Mouse (Mus musculus) urinary bladder, postnatal 14 days (tissue): ENCODE results near the gene Lsamp.

ENCODE experiments used
- DNase-seq: peaks from one replicate; pipeline ENCODE4 v3.0.0; 2021; ENCODE audit warnings: low spot score

Gene Lsamp

GRCm38 (mm10) chr16:39984205-39984634 is at the start of gene Lsamp:
Gene Lsamp (plus strand): TSS chr16:39984361.
- DNase-seq: peak; percentile 48

DNA sequence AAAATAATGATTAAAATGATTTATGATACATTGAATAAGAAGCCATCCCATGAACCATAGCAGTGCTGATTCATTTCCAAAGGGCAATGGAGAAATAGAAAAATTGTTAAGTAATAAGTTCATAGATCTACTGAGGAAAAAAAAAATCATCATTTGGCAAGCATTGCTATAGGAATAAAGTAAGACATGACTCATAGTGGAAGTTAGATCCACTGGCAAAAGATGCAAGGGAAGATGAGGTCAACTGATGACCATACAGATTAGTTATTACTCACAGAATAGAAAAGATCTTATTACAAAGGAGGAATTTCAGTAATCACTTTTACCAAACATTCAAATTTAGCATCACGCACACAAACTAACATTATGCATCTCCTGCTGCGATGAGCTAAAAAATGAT is 26.5 kb upstream of the Lsamp start:
- DNase-seq: no peak

- DNase-seq: no peak
These were observed 11.4 kb upstream of the Lsamp start for GRCm38 (mm10) chr16:39972712-39973111.

DNA sequence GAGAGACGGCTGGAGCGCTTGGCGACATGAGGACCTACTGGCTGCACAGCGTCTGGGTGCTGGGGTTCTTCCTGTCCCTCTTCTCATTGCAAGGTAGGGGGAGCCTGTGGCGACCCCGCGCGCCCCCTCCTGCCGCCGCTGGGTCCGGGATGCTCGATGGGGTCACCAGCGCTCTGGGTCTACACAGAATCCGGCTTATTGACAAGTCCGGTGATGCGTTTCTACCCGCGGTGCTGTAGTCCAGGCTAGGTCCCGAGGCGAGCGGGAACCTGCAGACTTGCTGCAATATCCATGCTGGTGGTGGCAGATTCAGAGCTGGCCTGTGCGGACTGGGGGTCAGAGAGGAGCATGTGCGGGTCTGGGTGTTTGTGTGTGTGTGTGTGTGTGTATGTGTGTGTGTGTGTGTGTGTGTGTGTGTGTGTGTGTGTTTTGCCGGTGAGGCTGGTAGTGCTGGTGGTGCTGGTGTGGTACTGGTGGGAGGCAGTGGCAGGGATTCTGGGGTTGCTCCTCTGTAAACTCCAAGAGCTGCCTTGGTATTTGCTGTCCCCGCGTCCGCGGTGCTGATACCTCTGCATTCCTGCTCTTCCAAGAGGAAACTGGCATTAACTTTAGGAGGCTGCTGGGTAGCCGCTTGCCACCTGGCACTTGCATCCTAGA is 602 bp downstream of the Lsamp start:
- DNase-seq: no peak

DNA sequence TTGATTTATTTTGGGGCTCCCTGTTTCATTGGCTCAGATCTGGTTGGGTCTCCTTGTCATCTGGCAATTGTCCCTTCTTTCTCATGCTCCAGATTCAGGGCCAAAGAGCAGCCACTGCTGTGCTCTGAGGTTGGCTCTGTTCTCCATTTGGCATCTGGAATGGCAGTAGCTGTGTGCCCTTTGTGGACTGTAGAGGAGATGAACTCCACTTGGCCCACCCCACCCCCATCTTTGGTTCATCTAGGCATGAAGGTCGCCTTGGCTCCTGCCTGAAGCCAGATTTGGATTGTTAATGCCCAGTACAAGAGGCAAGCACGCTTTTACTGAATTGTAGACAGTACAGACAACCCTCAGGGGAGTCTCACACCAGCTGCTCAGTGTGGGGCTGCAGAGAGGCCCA is 4.3 kb downstream of the Lsamp start:
- DNase-seq: no peak

DNA sequence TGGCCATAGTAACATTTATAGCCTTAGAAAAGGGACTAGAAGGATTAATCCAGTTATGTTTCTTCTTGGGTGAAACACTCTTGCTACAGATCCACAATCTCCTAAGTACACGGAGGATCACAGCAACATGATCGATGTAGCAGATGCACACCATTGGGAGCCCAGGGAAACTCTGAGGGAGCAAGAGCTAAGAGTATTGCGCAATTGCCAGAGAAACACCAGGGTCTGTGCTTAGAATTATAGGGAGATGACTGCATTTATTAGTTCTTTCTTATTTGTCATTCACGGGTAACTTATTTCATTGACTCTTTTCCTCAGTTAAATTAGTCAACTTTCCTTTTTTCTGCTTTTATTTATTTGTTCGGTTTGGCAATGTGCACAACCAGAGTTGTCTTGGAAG is 10.7 kb downstream of the Lsamp start:
- DNase-seq: no peak

DNA sequence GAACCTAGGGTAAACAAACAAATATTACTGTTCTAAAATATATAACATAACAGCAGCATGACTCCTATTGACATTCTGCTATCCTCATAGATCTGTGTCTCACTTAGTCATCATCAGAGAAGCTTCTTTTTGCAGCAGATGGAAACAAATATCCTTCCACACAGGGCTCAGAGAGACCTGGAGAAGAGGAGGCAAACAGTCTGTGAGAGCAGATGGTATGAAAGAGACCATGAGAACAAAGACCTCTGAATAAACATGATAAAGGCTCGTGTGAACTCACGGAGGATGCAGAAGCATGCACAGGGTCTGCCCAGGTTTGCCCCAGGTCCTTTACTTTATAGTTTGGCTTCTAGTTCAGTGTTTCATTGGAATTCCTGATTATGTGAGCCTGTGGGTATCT is 24.6 kb downstream of the Lsamp start:
- DNase-seq: no peak

DNA sequence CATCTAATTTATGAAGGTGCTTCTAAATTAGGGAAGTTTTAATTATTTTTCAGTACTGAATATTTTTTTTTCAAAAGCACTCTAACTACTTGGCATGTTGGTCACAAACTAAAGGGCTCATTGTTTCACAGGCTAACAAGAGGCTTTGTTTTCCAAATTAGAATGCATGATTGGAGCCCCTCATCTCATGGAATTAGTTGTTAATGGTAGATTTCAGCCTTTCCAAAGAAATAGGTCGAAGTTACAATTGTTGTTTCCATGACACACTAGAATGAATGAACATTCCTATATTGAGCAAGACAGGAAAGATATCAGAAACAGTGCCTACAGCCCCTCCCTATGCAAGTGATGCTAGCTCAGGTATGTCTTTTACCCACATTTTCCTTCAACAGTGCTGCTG is 26.9 kb downstream of the Lsamp start:
- no peak for DNase-seq

DNA sequence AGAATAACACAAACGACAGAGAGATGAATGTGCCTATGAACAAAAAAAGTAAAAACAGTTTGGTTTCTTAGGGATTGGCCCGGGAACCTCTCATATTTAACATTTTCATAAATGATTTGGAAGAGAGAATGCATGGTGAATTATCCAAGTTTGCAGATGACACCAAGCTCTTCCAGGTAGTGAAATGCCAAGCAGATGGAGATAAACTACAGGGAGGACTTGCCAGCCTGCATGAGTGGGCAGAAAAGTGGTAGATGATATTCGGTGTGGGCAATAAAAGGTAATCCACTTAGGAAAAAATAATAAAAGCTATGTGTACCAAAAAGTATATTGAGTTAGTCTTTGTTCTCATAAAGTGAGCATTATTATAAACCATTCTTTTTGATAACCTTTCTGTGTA is 38.5 kb downstream of the Lsamp start:
- DNase-seq: no peak

- DNase-seq: no peak
These were observed 52.6 kb downstream of the Lsamp start for GRCm38 (mm10) chr16:40036719-40037118.

GRCm38 (mm10) chr16:40059546-40059945 is 75.4 kb downstream of the Lsamp start:
- DNase-seq: no peak

DNA sequence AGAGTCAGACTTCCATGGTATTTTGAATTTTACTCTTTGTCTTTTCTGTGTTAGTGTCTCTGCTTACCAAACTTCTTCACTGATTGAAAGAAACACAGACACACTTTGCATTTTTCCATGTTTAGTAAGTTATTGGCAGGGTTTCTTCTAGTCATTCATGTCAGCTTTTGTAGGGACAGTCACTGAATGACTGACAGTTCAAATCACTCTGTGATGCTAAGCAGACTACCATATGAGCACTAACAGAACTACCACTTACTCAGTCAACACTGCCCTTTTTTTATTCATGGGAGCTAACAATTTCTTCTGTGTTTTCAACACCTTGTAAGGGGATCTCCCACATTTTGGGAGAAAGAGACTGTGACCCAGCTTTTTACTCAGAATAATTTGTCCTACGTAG is 75.8 kb downstream of the Lsamp start:
- no peak for DNase-seq

GRCm38 (mm10) chr16:40060491-40060890 is 76.3 kb downstream of the Lsamp start:
- no peak for DNase-seq

GRCm38 (mm10) chr16:40075556-40075955 is 91.4 kb downstream of the Lsamp start:
- DNase-seq: no peak

- DNase-seq: no peak
These were observed 96.1 kb downstream of the Lsamp start for GRCm38 (mm10) chr16:40080224-40080623.

DNA sequence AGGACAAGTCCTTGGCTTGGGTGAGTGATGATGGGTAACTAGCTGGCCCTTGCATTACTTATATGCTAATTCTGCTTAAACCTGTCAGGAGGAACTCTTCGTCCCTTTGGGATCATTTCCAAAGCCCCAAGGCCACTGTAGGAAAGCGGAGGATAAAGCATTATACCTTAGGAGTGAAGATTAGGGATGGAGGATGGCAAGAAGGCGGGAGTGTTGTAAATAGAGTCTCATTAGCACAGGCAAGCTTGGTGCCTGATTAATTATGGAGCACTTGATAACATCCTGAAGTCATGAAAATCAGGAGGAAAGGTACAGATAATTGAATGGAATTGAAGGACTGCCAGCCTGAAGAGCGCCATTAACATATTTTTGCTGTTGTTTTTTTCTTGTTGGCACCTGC is 120.2 kb downstream of the Lsamp start:
- DNase-seq: no peak

DNA sequence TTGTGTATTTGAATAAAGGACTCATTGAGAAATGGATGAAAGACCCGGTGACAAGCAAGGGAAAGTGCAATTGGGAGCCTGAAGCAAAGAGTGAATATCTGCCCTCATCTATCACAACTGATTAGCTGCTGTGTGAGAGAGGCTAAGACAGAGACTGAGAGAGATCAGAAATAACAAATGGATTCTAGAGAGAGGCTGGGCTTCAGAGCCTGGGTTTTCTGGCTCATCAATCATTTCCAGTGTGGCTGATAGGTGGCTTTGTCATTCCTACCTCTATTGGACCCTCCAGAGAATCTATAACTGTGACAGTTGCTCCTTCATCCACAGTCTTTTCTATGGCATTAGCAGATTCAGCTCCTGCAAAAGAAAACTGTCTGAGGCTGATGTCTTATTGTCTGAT is 198.8 kb downstream of the Lsamp start:
- DNase-seq: no peak

- DNase-seq: no peak
These were observed 203.9 kb downstream of the Lsamp start for GRCm38 (mm10) chr16:40187987-40188590.

DNA sequence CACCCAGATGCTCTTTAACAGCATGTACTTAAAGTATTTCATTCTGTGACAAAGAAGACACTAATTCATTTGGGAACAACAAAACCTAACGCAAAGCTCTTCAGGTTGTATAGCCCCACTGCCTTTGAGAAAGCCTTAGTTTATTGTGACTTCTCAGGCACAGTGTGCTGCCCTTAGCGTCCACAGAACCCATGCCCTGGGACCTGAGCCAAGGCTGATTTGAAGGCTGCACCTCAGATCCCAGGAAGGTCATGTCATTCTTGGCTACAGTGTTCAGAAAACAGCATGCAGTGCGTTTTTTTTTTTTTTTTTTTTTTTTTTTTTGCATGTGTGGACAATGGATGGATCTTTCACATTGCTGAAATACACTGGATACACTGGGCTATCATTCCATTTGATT is 210.2 kb downstream of the Lsamp start:
- DNase-seq: no peak

- DNase-seq: no peak
These were observed 210.7 kb downstream of the Lsamp start for GRCm38 (mm10) chr16:40194839-40195238.

DNA sequence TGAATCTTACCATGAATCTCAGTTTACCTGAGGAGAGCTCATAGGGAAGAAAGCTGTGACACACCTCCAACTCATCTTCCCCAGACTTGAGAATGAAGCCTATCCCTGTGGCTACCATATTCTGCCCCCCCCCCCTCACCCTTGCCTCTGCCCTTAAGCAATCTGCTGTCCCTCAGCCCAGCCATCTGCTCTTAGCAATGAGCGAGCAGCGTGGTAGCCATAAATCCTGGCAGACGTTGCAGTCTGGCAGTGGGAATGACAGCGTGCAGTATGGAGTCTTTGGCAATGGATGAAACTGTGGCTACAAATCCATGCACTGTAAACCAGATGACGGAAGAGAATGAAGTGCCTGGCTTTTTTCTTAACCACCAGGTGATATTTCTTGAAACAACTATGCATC is 244.5 kb downstream of the Lsamp start:
- DNase-seq: no peak

GRCm38 (mm10) chr16:40233066-40233465 is 248.9 kb downstream of the Lsamp start:
- no peak for DNase-seq

DNA sequence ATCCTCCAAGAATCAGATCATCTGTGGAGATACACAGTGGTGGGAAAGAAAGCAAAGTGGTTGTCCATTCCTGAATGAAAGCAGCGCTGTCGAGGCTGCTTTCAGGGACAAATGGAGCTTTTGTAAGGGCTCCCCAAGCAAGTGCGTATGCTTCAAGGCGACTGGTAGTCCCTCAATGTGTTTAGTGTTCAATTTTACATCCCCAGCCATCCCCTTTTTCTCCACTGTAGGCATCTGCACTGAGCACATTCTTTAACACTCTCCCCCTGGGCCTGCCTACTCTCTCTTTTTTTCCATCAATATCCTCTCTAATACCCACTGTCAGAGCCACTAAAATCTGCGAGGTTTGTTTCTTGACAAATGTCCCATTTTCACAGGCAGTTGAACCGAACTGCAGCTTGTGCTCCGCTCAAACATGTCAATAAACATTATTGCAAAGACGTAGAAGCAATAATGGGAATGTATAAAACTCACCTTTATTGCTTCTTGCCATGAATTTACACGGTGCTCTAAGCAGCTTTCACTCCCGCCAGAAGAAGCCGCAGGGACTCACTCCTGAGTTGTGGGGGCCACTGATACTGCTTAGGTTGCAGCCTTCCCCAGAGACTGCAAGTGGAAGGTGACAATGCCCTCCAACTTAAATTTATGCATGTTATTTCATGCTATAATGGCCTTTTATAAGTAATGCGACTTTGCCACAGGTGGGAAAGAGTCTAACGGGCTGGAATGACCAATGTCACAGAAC is 250.2 kb downstream of the Lsamp start:
- DNase-seq: no peak
